Mouse (Mus musculus): ENCODE data around the gene Rbx1.

- TF ChIP-seq CTCF (IDR thresholded peaks at IDR 0.05; ENCODE audit: extremely low read depth, insufficient read length, insufficient replicate concordance, low read depth, low read length) (no peak), POLR2A (IDR thresholded peaks at IDR 0.05; ENCODE audit: low read depth, low read length) (no peak)
Measured at GRCm38 (mm10) chr15:81427947-81428346, 38.1 kb upstream of the Rbx1 start.
